Mouse (Mus musculus): Measurements from ENCODE around the gene Ppl. TPM values are rescaled to one million over a fixed set of nuclear protein-coding genes. Genes with fewer than 3 reads are reported as not detected.

The Ppl gene
- total RNA-seq, 1 experiment from 2014 or later, result not detected

GRCm38 (mm10) chr16:5134623-5135330, 2.6 kb upstream of the Ppl start:
- ATAC-seq (replicated peaks in 1 of 2; ENCODE audit: insufficient read depth in 1 of 2, low FRiP score in 2 of 2, low TSS enrichment in 1 of 2, low read depth in 1 of 2, poor library complexity in 2 of 2, severe bottlenecking in 2 of 2), result no peak

GRCm38 (mm10) chr16:5131251-5131922, 834 bp downstream of the Ppl start:
- no peak for ATAC-seq (replicated peaks in 1 of 2; ENCODE audit: insufficient read depth in 1 of 2, low FRiP score in 2 of 2, low TSS enrichment in 1 of 2, low read depth in 1 of 2, poor library complexity in 2 of 2, severe bottlenecking in 2 of 2)

GRCm38 (mm10) chr16:5130766-5131165, 1.5 kb downstream of the Ppl start:
- ATAC-seq (replicated peaks in 1 of 2; ENCODE audit: insufficient read depth in 1 of 2, low FRiP score in 2 of 2, low TSS enrichment in 1 of 2, low read depth in 1 of 2, poor library complexity in 2 of 2, severe bottlenecking in 2 of 2), result 0 out of 4 replicates have a peak, but pooled peaks of 1 of the 2 experiments have one; percentile 8

GRCm38 (mm10) chr16:5130196-5130595, 2.0 kb downstream of the Ppl start:
- no peak for ATAC-seq (replicated peaks in 1 of 2; ENCODE audit: insufficient read depth in 1 of 2, low FRiP score in 2 of 2, low TSS enrichment in 1 of 2, low read depth in 1 of 2, poor library complexity in 2 of 2, severe bottlenecking in 2 of 2)

- ATAC-seq (replicated peaks in 1 of 2; ENCODE audit: insufficient read depth in 1 of 2, low FRiP score in 2 of 2, low TSS enrichment in 1 of 2, low read depth in 1 of 2, poor library complexity in 2 of 2, severe bottlenecking in 2 of 2), result no peak
Measured at GRCm38 (mm10) chr16:5123476-5123875, 8.7 kb downstream of the Ppl start.

GRCm38 (mm10) chr16:5119845-5120244, 12.4 kb downstream of the Ppl start:
- no peak for ATAC-seq (replicated peaks in 1 of 2; ENCODE audit: insufficient read depth in 1 of 2, low FRiP score in 2 of 2, low TSS enrichment in 1 of 2, low read depth in 1 of 2, poor library complexity in 2 of 2, severe bottlenecking in 2 of 2)

GRCm38 (mm10) chr16:5119385-5119784, 12.8 kb downstream of the Ppl start:
- ATAC-seq (replicated peaks in 1 of 2; ENCODE audit: insufficient read depth in 1 of 2, low FRiP score in 2 of 2, low TSS enrichment in 1 of 2, low read depth in 1 of 2, poor library complexity in 2 of 2, severe bottlenecking in 2 of 2), result no peak

- no peak for ATAC-seq (replicated peaks in 1 of 2; ENCODE audit: insufficient read depth in 1 of 2, low FRiP score in 2 of 2, low TSS enrichment in 1 of 2, low read depth in 1 of 2, poor library complexity in 2 of 2, severe bottlenecking in 2 of 2)
Measured at GRCm38 (mm10) chr16:5113582-5113981, 18.6 kb downstream of the Ppl start.

GRCm38 (mm10) chr16:5113002-5113550, 19.1 kb downstream of the Ppl start:
- ATAC-seq (replicated peaks in 1 of 2; ENCODE audit: insufficient read depth in 1 of 2, low FRiP score in 2 of 2, low TSS enrichment in 1 of 2, low read depth in 1 of 2, poor library complexity in 2 of 2, severe bottlenecking in 2 of 2), result no peak

GRCm38 (mm10) chr16:5111021-5111420, 21.2 kb downstream of the Ppl start:
- ATAC-seq (replicated peaks in 1 of 2; ENCODE audit: insufficient read depth in 1 of 2, low FRiP score in 2 of 2, low TSS enrichment in 1 of 2, low read depth in 1 of 2, poor library complexity in 2 of 2, severe bottlenecking in 2 of 2), result no peak

- ATAC-seq (replicated peaks in 1 of 2; ENCODE audit: insufficient read depth in 1 of 2, low FRiP score in 2 of 2, low TSS enrichment in 1 of 2, low read depth in 1 of 2, poor library complexity in 2 of 2, severe bottlenecking in 2 of 2), result no peak
Measured at GRCm38 (mm10) chr16:5109877-5110276, 22.3 kb downstream of the Ppl start.

GRCm38 (mm10) chr16:5101000-5101399, 31.2 kb downstream of the Ppl start:
- ATAC-seq (replicated peaks in 1 of 2; ENCODE audit: insufficient read depth in 1 of 2, low FRiP score in 2 of 2, low TSS enrichment in 1 of 2, low read depth in 1 of 2, poor library complexity in 2 of 2, severe bottlenecking in 2 of 2), result no peak

GRCm38 (mm10) chr16:5096504-5096903, 35.7 kb downstream of the Ppl start:
- no peak for ATAC-seq (replicated peaks in 1 of 2; ENCODE audit: insufficient read depth in 1 of 2, low FRiP score in 2 of 2, low TSS enrichment in 1 of 2, low read depth in 1 of 2, poor library complexity in 2 of 2, severe bottlenecking in 2 of 2)

GRCm38 (mm10) chr16:5093285-5093684, 38.9 kb downstream of the Ppl start:
- no peak for ATAC-seq (replicated peaks in 1 of 2; ENCODE audit: insufficient read depth in 1 of 2, low FRiP score in 2 of 2, low TSS enrichment in 1 of 2, low read depth in 1 of 2, poor library complexity in 2 of 2, severe bottlenecking in 2 of 2)

GRCm38 (mm10) chr16:5089021-5089420, 43.2 kb downstream of the Ppl start:
- no peak for ATAC-seq (replicated peaks in 1 of 2; ENCODE audit: insufficient read depth in 1 of 2, low FRiP score in 2 of 2, low TSS enrichment in 1 of 2, low read depth in 1 of 2, poor library complexity in 2 of 2, severe bottlenecking in 2 of 2)

GRCm38 (mm10) chr16:5086179-5086578, 46.0 kb downstream of the Ppl start:
- ATAC-seq (replicated peaks in 1 of 2; ENCODE audit: insufficient read depth in 1 of 2, low FRiP score in 2 of 2, low TSS enrichment in 1 of 2, low read depth in 1 of 2, poor library complexity in 2 of 2, severe bottlenecking in 2 of 2), result no peak

- ATAC-seq (replicated peaks in 1 of 2; ENCODE audit: insufficient read depth in 1 of 2, low FRiP score in 2 of 2, low TSS enrichment in 1 of 2, low read depth in 1 of 2, poor library complexity in 2 of 2, severe bottlenecking in 2 of 2), result 0 out of 4 replicates have a peak, but pooled peaks have one; percentile 23 to 42
Measured at GRCm38 (mm10) chr16:5085196-5085595, 47.0 kb downstream of the Ppl start.

- no peak for ATAC-seq (replicated peaks in 1 of 2; ENCODE audit: insufficient read depth in 1 of 2, low FRiP score in 2 of 2, low TSS enrichment in 1 of 2, low read depth in 1 of 2, poor library complexity in 2 of 2, severe bottlenecking in 2 of 2)
Measured at GRCm38 (mm10) chr16:5074341-5074740, 57.9 kb downstream of the Ppl start.
